12 mouse cellular contexts compared by ENCODE assay signal in genomic region chr6:34041589-34042280, GRCm38 (mm10). TPM values are rescaled to one million over a fixed set of nuclear protein-coding genes. Genes with fewer than 3 reads are reported as not detected.
DNase-seq lines count a peak whose midpoint lies in the region; ATAC-seq and TF ChIP-seq lines count a peak whose summit lies in the region.
"Had no signal": no experiment of that assay in that cellular context is flagged by ENCODE, and none has a peak within 500 bp of the region (broad histone marks: within the 10 kb centered on the region; RNA-seq: fewer than 3 reads in every experiment).

No protein-coding gene starts in this region.

- peak; percentile 83 for DNase-seq in heart, adult 11 months
- no peak for DNase-seq in lung, adult 2 months
- DNase-seq in lung, postnatal 4 days, result peak; percentile 30 to 73
- no peak for DNase-seq in adipocyte (ENCODE audit: low spot score)

- 84% methylated on average over 11 of the region's 11 CpGs for WGBS in heart, embryonic 11.5 days (ENCODE audit: insufficient replicate concordance)
- WGBS in lung, embryonic 15.5 days, result 72% methylated on average over 11 of the region's 11 CpGs
- 83% methylated on average over 11 of the region's 11 CpGs for WGBS in lung, adult 2 months
- 58% methylated on average over 11 of the region's 11 CpGs for WGBS in forebrain, embryonic 15.5 days

- no peaks in the 10 kb centered on the region for H3K9me3 ChIP-seq in heart, embryonic 11.5 days (replicated peaks; ENCODE audit: control insufficient read depth, low read length)
- no peaks in the 10 kb centered on the region for H3K9me3 ChIP-seq in lung, embryonic 15.5 days
- H3K9me3 ChIP-seq in forebrain, embryonic 15.5 days, result no peaks in the 10 kb centered on the region
- H3K9me3 ChIP-seq: embryonic facial prominence, embryonic 12.5 days; heart, embryonic 10.5 days had no signal

- H3K4me2 ChIP-seq in heart, embryonic 11.5 days, result no peak overlapping the region
- H3K4me2 ChIP-seq in lung, embryonic 15.5 days, result no peak overlapping the region
- no peak overlapping the region for H3K4me2 ChIP-seq in forebrain, embryonic 15.5 days (replicated peaks)
- H3K4me2 ChIP-seq: embryonic facial prominence, embryonic 12.5 days; liver, embryonic 11.5 days had no signal

- no peaks in the 10 kb centered on the region for H3K27me3 ChIP-seq in heart, embryonic 11.5 days (ENCODE audit: control insufficient read depth, insufficient read depth, low read length)
- no peaks in the 10 kb centered on the region for H3K27me3 ChIP-seq in lung, embryonic 15.5 days
- H3K27me3 ChIP-seq in forebrain, embryonic 15.5 days, result no peaks in the 10 kb centered on the region
- H3K27me3 ChIP-seq: embryonic facial prominence, embryonic 12.5 days had no signal

- no peak overlapping the region for H3K9ac ChIP-seq in heart, embryonic 11.5 days (ENCODE audit: low read depth, low read length)
- no peak overlapping the region for H3K9ac ChIP-seq in lung, embryonic 15.5 days
- no peak overlapping the region for H3K9ac ChIP-seq in forebrain, embryonic 15.5 days (replicated peaks)
- H3K9ac ChIP-seq: embryonic facial prominence, embryonic 12.5 days had no signal

- H3K4me3 ChIP-seq in heart, embryonic 11.5 days (ENCODE audit: low read depth, low read length), result no peak overlapping the region
- no peak overlapping the region for H3K4me3 ChIP-seq in lung, embryonic 15.5 days
- H3K4me3 ChIP-seq in lung, adult 2 months (replicated peaks; ENCODE audit: extremely low read depth, low read depth, low read length), result no peak overlapping the region
- no peak overlapping the region for H3K4me3 ChIP-seq in forebrain, embryonic 15.5 days
- H3K4me3 ChIP-seq: embryonic facial prominence, embryonic 12.5 days; heart, embryonic 10.5 days had no signal

- no peak overlapping the region for H3K27ac ChIP-seq in heart, embryonic 11.5 days (ENCODE audit: low read depth, low read length)
- peak overlapping the region; percentile 78 for H3K27ac ChIP-seq in lung, embryonic 15.5 days
- H3K27ac ChIP-seq in forebrain, embryonic 15.5 days (replicated peaks), result peak overlapping the region; percentile 44
- H3K27ac ChIP-seq: embryonic facial prominence, embryonic 12.5 days; heart, embryonic 10.5 days; stomach, postnatal 0 days had no signal

- TF ChIP-seq POLR2A in lung, adult 2 months (IDR thresholded peaks at IDR 0.05; ENCODE audit: borderline replicate concordance, extremely low read depth, low read depth, low read length), result no peak

- peaks cover 3% of the 10 kb centered on the region; the same call in 1 of the 2 replicates for H3K4me1 ChIP-seq in heart, embryonic 11.5 days (ENCODE audit: control insufficient read depth, insufficient read depth, low read length)
- H3K4me1 ChIP-seq in lung, embryonic 15.5 days, result peaks cover 13% of the 10 kb centered on the region; the same call in 1 of the 2 replicates
- H3K4me1 ChIP-seq in lung, adult 2 months (ENCODE audit: control insufficient read depth, insufficient read depth, low read length), result no peaks in the 10 kb centered on the region; the same call in 1 of the 2 replicates
- peaks cover 29% of the 10 kb centered on the region for H3K4me1 ChIP-seq in forebrain, embryonic 15.5 days
- H3K4me1 ChIP-seq: embryonic facial prominence, embryonic 12.5 days had no signal

- no peaks in the 10 kb centered on the region for H3K36me3 ChIP-seq in heart, embryonic 11.5 days (ENCODE audit: control insufficient read depth, insufficient read depth, low read length)
- no peaks in the 10 kb centered on the region for H3K36me3 ChIP-seq in lung, embryonic 15.5 days
- H3K36me3 ChIP-seq in forebrain, embryonic 15.5 days, result no peaks in the 10 kb centered on the region
- H3K36me3 ChIP-seq: embryonic facial prominence, embryonic 12.5 days; heart, embryonic 10.5 days had no signal

- no peak for ATAC-seq in heart, embryonic 11.5 days (replicated peaks; ENCODE audit: insufficient number of reproducible peaks, low FRiP score, low TSS enrichment)
- ATAC-seq in lung, embryonic 15.5 days (ENCODE audit: borderline replicate concordance, extremely low read depth, low FRiP score, low TSS enrichment), result peak; percentile 63; the same call in 1 of the 2 replicates
- no peak; the same call in 1 of the 2 replicates for ATAC-seq in forebrain, embryonic 15.5 days (replicated peaks)

- TF ChIP-seq CTCF in lung, adult 2 months (IDR thresholded peaks at IDR 0.05; ENCODE audit: insufficient read depth, low read length), result no peak

RNA-seq across cellular contexts. Expression of gene Lrguk, which starts 12.5 kb away (rescaled TPM):
- polyA plus RNA-seq in heart, embryonic 11.5 days (2014; fragmentation: Nextera tagmentation; extraction: Ambion mirVana), result 0.65 and 0.97 TPM in 2 replicates
- 2.6 and 3.2 TPM in 2 replicates for polyA plus RNA-seq in lung, embryonic 15.5 days (2015; fragmentation: Nextera tagmentation; extraction: Ambion mirVana)
- 1.5 and 2.1 TPM in 2 replicates for polyA plus RNA-seq in lung, adult 2 months (2012; rRNA removed)
- polyA plus RNA-seq in forebrain, embryonic 15.5 days (2015; fragmentation: Nextera tagmentation; extraction: Ambion mirVana), result 0.98 and 1.2 TPM in 2 replicates
- polyA plus RNA-seq: CD4-positive, CD25-positive, alpha-beta regulatory T cell, adult 4 months had no signal

Comparison
In these comparisons a context has a peak if more than half of its experiments do, and no peak if none do; other contexts are left out.
1. DNase-seq: peak in heart, adult 11 months (single experiment) and lung, postnatal 4 days (2 of 2); none in lung, adult 2 months (single experiment) and adipocyte (single experiment).